Mouse (Mus musculus): ENCODE measurements around the gene Stx4a. TPM values are rescaled to one million over a fixed set of nuclear protein-coding genes. Genes with fewer than 3 reads are reported as not detected.

Gene Stx4a
- polyA plus RNA-seq, 1 experiment from 2014 or later = 31.8 TPM

- Histone ChIP-seq H3K36me3 (peaks cover 88% of the 10 kb centered on the region), H3K4me1 (replicated peaks) (peaks cover 9% of the 10 kb centered on the region; the same call in 1 of the 2 replicates), H3K27ac (peak overlapping the region; percentile 69), H3K4me2 (no peak overlapping the region), H3K9me3 (no peaks in the 10 kb centered on the region), H3K27me3 (no peaks in the 10 kb centered on the region), H3K4me3 (replicated peaks) (no peak overlapping the region), H3K9ac (replicated peaks) (no peak overlapping the region)
- no peak for ATAC-seq (ENCODE audit: insufficient number of reproducible peaks, insufficient read depth, low FRiP score, low TSS enrichment, low read depth)
- WGBS = 90% methylated on average over 1 of the region's 1 CpGs
Observed at GRCm38 (mm10) chr7:127799738-127800137, 24.4 kb upstream of the Stx4a start.

GRCm38 (mm10) chr7:127800435-127801009, 23.6 kb upstream of the Stx4a start, which contains the start of gene Hsd3b7:
Gene Hsd3b7, plus strand, starts transcription at chr7:127800604.
- Histone ChIP-seq H3K27me3 (no peaks in the 10 kb centered on the region), H3K9me3 (no peaks in the 10 kb centered on the region), H3K36me3 (peaks cover 85% of the 10 kb centered on the region), H3K27ac (peak within 1 kb of the TSS; percentile 69), H3K4me2 (peak within 1 kb of the TSS; percentile 42), H3K4me1 (replicated peaks) (peaks cover 9% of the 10 kb centered on the region; the same call in 1 of the 2 replicates), H3K4me3 (replicated peaks) (peak within 1 kb of the TSS; percentile 8; the same call in 1 of the 2 replicates), H3K9ac (replicated peaks) (no peak within 1 kb of the TSS)
- ATAC-seq (ENCODE audit: insufficient number of reproducible peaks, insufficient read depth, low FRiP score, low TSS enrichment, low read depth) = peak; percentile 69
- WGBS = 30% methylated on average over 6 of the region's 6 CpGs

- no peaks in the 10 kb centered on the region for H3K27me3 ChIP-seq
- peaks cover 85% of the 10 kb centered on the region for H3K36me3 ChIP-seq
- H3K27ac ChIP-seq = no peak overlapping the region
- H3K9ac ChIP-seq (replicated peaks) = no peak overlapping the region
- no peak for ATAC-seq (ENCODE audit: insufficient number of reproducible peaks, insufficient read depth, low FRiP score, low TSS enrichment, low read depth)
- WGBS = 92% methylated on average over 8 of the region's 8 CpGs
- peak overlapping the region; percentile 42; the same call in 1 of the 2 replicates for H3K4me2 ChIP-seq
- H3K4me3 ChIP-seq (replicated peaks) = peak overlapping the region; percentile 8; the same call in 1 of the 2 replicates
- H3K4me1 ChIP-seq (replicated peaks) = peaks cover 9% of the 10 kb centered on the region; the same call in 1 of the 2 replicates
- H3K9me3 ChIP-seq = no peaks in the 10 kb centered on the region
Observed at GRCm38 (mm10) chr7:127801010-127801621, 23.0 kb upstream of the Stx4a start.

GRCm38 (mm10) chr7:127802313-127802712, 21.8 kb upstream of the Stx4a start:
- no peak overlapping the region for H3K27ac ChIP-seq
- H3K9ac ChIP-seq (replicated peaks) = no peak overlapping the region
- H3K36me3 ChIP-seq = peaks cover 84% of the 10 kb centered on the region
- H3K27me3 ChIP-seq = no peaks in the 10 kb centered on the region
- peaks cover 9% of the 10 kb centered on the region; the same call in 1 of the 2 replicates for H3K4me1 ChIP-seq (replicated peaks)
- no peak for ATAC-seq (ENCODE audit: insufficient number of reproducible peaks, insufficient read depth, low FRiP score, low TSS enrichment, low read depth)
- no peak overlapping the region for H3K4me3 ChIP-seq (replicated peaks)
- no peak overlapping the region for H3K4me2 ChIP-seq
- 92% methylated on average over 17 of the region's 17 CpGs for WGBS
- no peaks in the 10 kb centered on the region for H3K9me3 ChIP-seq

GRCm38 (mm10) chr7:127808821-127809220, 15.3 kb upstream of the Stx4a start:
- Histone ChIP-seq H3K4me3 (replicated peaks) (no peak overlapping the region), H3K9ac (replicated peaks) (no peak overlapping the region), H3K4me1 (replicated peaks) (no peaks in the 10 kb centered on the region), H3K27ac (no peak overlapping the region), H3K36me3 (peaks cover 87% of the 10 kb centered on the region), H3K4me2 (no peak overlapping the region), H3K9me3 (no peaks in the 10 kb centered on the region), H3K27me3 (no peaks in the 10 kb centered on the region)
- ATAC-seq (ENCODE audit: insufficient number of reproducible peaks, insufficient read depth, low FRiP score, low TSS enrichment, low read depth) = no peak
- WGBS = 81% methylated on average over 5 of the region's 5 CpGs

GRCm38 (mm10) chr7:127809846-127810245, 14.2 kb upstream of the Stx4a start:
- Histone ChIP-seq H3K9me3 (no peaks in the 10 kb centered on the region), H3K27me3 (no peaks in the 10 kb centered on the region), H3K27ac (no peak overlapping the region), H3K4me1 (replicated peaks) (no peaks in the 10 kb centered on the region), H3K4me3 (replicated peaks) (no peak overlapping the region), H3K4me2 (no peak overlapping the region), H3K9ac (replicated peaks) (no peak overlapping the region), H3K36me3 (peaks cover 87% of the 10 kb centered on the region)
- 85% methylated on average over 1 of the region's 1 CpGs for WGBS
- ATAC-seq (ENCODE audit: insufficient number of reproducible peaks, insufficient read depth, low FRiP score, low TSS enrichment, low read depth) = no peak

- 77% methylated on average over 10 of the region's 10 CpGs for WGBS
- H3K9ac ChIP-seq (replicated peaks) = no peak overlapping the region
- H3K27me3 ChIP-seq = no peaks in the 10 kb centered on the region
- ATAC-seq (ENCODE audit: insufficient number of reproducible peaks, insufficient read depth, low FRiP score, low TSS enrichment, low read depth) = no peak
- H3K4me1 ChIP-seq (replicated peaks) = no peaks in the 10 kb centered on the region
- no peak overlapping the region for H3K4me2 ChIP-seq
- H3K27ac ChIP-seq = no peak overlapping the region
- H3K4me3 ChIP-seq (replicated peaks) = no peak overlapping the region
- H3K36me3 ChIP-seq = peaks cover 90% of the 10 kb centered on the region
- no peaks in the 10 kb centered on the region for H3K9me3 ChIP-seq
Observed at GRCm38 (mm10) chr7:127810650-127811049, 13.4 kb upstream of the Stx4a start.

- Histone ChIP-seq H3K27me3 (no peaks in the 10 kb centered on the region), H3K9me3 (no peaks in the 10 kb centered on the region), H3K4me3 (replicated peaks) (no peak overlapping the region), H3K36me3 (peaks cover 86% of the 10 kb centered on the region), H3K9ac (replicated peaks) (no peak overlapping the region), H3K27ac (no peak overlapping the region), H3K4me2 (no peak overlapping the region), H3K4me1 (replicated peaks) (no peaks in the 10 kb centered on the region)
- 82% methylated on average over 4 of the region's 4 CpGs for WGBS
- no peak for ATAC-seq (ENCODE audit: insufficient number of reproducible peaks, insufficient read depth, low FRiP score, low TSS enrichment, low read depth)
Observed at GRCm38 (mm10) chr7:127811240-127811639, 12.9 kb upstream of the Stx4a start.

- Histone ChIP-seq H3K4me2 (no peak overlapping the region), H3K4me3 (replicated peaks) (no peak overlapping the region), H3K27me3 (no peaks in the 10 kb centered on the region), H3K9ac (replicated peaks) (no peak overlapping the region), H3K27ac (no peak overlapping the region), H3K9me3 (no peaks in the 10 kb centered on the region), H3K36me3 (peaks cover 76% of the 10 kb centered on the region), H3K4me1 (replicated peaks) (no peaks in the 10 kb centered on the region)
- ATAC-seq (ENCODE audit: insufficient number of reproducible peaks, insufficient read depth, low FRiP score, low TSS enrichment, low read depth) = no peak
- 79% methylated on average over 3 of the region's 3 CpGs for WGBS
Observed at GRCm38 (mm10) chr7:127812292-127812691, 11.8 kb upstream of the Stx4a start.

GRCm38 (mm10) chr7:127813821-127814220, 10.3 kb upstream of the Stx4a start:
- Histone ChIP-seq H3K9me3 (no peaks in the 10 kb centered on the region), H3K4me2 (no peak overlapping the region), H3K36me3 (peaks cover 71% of the 10 kb centered on the region), H3K27ac (no peak overlapping the region), H3K27me3 (no peaks in the 10 kb centered on the region), H3K4me1 (replicated peaks) (no peaks in the 10 kb centered on the region), H3K4me3 (replicated peaks) (no peak overlapping the region), H3K9ac (replicated peaks) (no peak overlapping the region)
- WGBS = 87% methylated on average over 4 of the region's 4 CpGs
- no peak for ATAC-seq (ENCODE audit: insufficient number of reproducible peaks, insufficient read depth, low FRiP score, low TSS enrichment, low read depth)

GRCm38 (mm10) chr7:127814241-127814921, 9.7 kb upstream of the Stx4a start:
- H3K9me3 ChIP-seq = no peaks in the 10 kb centered on the region
- no peak overlapping the region for H3K4me3 ChIP-seq (replicated peaks)
- H3K4me1 ChIP-seq (replicated peaks) = no peaks in the 10 kb centered on the region
- H3K27ac ChIP-seq = no peak overlapping the region
- H3K4me2 ChIP-seq = no peak overlapping the region
- H3K36me3 ChIP-seq = peaks cover 67% of the 10 kb centered on the region
- no peak for ATAC-seq (ENCODE audit: insufficient number of reproducible peaks, insufficient read depth, low FRiP score, low TSS enrichment, low read depth)
- 84% methylated on average over 19 of the region's 19 CpGs for WGBS
- no peak overlapping the region for H3K9ac ChIP-seq (replicated peaks)
- H3K27me3 ChIP-seq = no peaks in the 10 kb centered on the region

All from limb, embryonic 12.5 days (tissue).